Mouse (Mus musculus) large intestine, adult 2 months (tissue): ENCODE data around the gene Plcb1. TPM values are rescaled to one million over a fixed set of nuclear protein-coding genes. Genes with fewer than 3 reads are reported as not detected.

Source experiments
- DNase-seq: peaks from one replicate; pipeline ENCODE4 v3.0.0-alpha.2; 2012; ENCODE audit warnings: low read depth, low spot score
- WGBS: fragments of 180-500 bp; shearing (Covaris S2); methylation state at CpG from one replicate; pipeline ENCODE4 v1.1.7; 2018; 5-methylcytosine and 5-hydroxymethylcytosine counted together
- polyA plus RNA-seq: library from polyadenylated mRNA; depleted of rRNA; stranded (reverse); fragments of >200 nt; gene quantifications from 2 replicates; pipeline ENCODE4 v1.2.3, GENCODE M21; 2012

Plcb1 gene
- polyA plus RNA-seq, 1 experiment: 0.68 TPM

- 57% methylated on average over 6 of the region's 6 CpGs for WGBS
- no peak for DNase-seq
Measured at GRCm38 (mm10) chr2:135029700-135030099, 243.8 kb downstream of the Plcb1 start.

GRCm38 (mm10) chr2:135035640-135036260, 249.9 kb downstream of the Plcb1 start:
- DNase-seq: no peak
- WGBS: 8% methylated on average over 4 of the region's 4 CpGs

DNA sequence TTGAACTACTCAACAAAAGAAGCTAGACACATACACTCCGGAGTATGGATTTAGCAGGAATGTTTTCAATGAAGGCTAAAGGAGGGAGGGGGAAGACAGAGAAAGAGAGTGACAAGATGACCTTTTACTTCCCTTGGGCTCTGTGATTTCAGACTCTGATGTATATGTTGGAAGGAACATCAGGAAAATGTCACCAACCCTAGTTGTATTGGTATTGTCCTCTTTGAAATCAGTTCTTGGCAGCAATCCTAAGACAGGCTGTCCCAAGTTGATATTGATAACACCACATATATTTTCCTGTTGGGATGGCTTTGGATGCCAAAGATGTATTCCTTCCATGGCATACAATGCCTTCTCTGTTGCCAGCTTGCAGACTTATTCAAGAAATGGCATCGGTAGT, 262.9 kb downstream of the Plcb1 start:
- WGBS: 78% methylated on average over 2 of the region's 2 CpGs
- no peak for DNase-seq

DNA sequence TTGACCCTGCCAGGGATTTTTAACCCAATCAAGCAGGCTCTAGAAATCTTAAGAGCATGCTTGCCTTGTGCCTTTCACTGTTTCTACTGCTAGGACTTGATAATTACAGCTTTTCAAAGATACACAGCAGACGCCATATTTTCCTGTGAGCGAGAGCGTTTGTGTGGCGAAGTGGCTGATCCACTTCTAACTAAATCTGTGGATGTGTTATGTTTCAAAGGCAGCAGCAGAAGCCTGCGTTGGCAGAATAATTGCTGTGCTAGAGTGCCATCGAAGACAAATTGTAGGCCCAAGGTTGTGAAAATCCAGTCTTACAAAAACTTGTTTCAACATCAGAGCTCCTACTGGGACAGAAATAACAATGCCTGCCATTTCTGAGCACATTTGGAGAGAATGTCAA, 263.4 kb downstream of the Plcb1 start:
- 76% methylated on average over 6 of the region's 6 CpGs for WGBS
- no peak for DNase-seq

- no peak for DNase-seq
- 69% methylated on average over 4 of the region's 4 CpGs for WGBS
Measured at GRCm38 (mm10) chr2:135051540-135052288, 265.8 kb downstream of the Plcb1 start.

GRCm38 (mm10) chr2:135053391-135053790, 267.5 kb downstream of the Plcb1 start:
- no peak for DNase-seq
- WGBS: 55% methylated on average over 3 of the region's 3 CpGs

GRCm38 (mm10) chr2:135067419-135067818, 281.6 kb downstream of the Plcb1 start:
- no peak for DNase-seq

- 90% methylated on average over 4 of the region's 4 CpGs for WGBS
- no peak for DNase-seq
Measured at GRCm38 (mm10) chr2:135071349-135071748, 285.5 kb downstream of the Plcb1 start.

DNA sequence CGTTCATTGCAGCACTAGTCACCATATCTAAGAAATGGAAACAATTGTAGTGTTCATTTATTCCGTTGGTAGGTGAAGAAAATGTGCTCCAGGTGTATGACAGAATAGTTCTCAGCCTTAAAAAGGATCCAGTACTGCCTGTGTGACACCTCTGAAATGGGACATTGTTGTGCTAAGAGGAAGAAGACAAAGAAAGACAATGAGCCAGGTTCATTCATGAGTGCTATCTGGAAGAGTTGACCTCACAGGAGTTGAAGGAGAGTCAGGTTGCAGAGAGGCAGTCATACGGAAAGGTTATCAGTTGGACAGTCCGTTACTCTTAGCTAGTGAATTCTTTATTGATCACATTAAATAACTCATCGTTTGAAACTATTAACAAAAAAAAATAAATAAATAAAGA, 286.6 kb downstream of the Plcb1 start:
- no peak for DNase-seq
- WGBS: 76% methylated on average over 5 of the region's 5 CpGs

- 46% methylated on average over 5 of the region's 5 CpGs for WGBS
- DNase-seq: no peak
Measured at GRCm38 (mm10) chr2:135073014-135073413, 287.1 kb downstream of the Plcb1 start.

DNA sequence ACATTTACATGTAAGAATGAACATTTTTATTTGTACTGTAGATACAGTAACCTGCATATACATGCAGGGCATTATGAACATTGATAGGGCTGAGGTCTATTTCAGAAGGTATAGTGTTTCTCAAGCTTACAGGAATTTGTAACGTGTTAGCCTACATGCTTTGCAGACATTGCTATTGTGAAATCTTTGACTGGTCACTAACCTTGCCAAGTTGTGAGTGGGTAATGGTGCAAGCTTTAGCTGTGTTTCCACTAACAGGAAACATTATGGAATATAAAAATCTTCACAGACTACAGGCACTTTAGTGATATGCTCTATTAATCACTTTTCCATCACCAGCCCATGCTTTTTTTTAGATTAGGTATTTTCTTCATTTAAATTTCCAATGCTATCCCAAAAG, 289.5 kb downstream of the Plcb1 start:
- 68% methylated on average over 1 of the region's 1 CpGs for WGBS
- no peak for DNase-seq

GRCm38 (mm10) chr2:135092588-135093162, 306.8 kb downstream of the Plcb1 start:
- no peak for DNase-seq
- WGBS: 41% methylated on average over 5 of the region's 5 CpGs

DNA sequence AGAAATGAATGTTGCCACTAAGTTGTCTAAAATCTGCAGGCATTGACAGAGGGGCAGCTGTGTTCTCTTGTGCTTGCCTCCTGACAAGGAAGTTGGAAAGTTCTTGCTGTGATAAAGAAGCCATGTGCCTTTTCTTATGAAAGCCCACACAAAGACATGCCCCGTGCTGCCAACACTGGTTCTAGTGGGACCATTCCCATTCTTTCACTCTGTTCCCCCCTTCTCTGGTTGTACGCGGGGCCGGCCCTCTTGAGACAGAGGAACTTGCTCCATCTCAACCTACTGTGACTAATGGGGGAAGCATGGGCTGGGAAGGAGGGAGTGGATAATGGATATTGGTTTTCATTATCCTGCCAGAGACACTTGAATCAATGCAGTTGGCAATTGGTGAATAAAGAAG, 315.4 kb downstream of the Plcb1 start:
- no peak for DNase-seq

DNA sequence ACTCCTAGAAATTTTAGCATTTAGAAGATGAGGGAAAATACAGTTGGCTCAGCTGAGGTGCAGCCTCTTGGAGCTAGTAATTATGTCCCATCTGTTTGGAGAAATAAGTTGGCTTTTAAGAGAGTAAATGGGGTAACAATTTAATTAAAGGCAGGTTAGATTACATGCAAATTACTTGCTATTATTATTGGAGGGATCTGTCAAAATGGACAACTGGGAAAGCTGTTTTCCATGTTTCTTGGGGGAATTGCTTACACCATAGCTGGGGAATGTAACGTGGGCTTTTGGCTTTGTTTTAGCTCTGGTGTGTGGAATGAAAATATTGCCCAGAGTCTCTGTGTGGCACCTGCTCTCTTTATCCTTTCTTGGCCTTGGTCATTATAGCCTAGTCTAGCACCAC, 316.1 kb downstream of the Plcb1 start:
- 89% methylated on average over 1 of the region's 1 CpGs for WGBS
- no peak for DNase-seq

More for the DNA sequence above, 315.4 kb downstream of the Plcb1 start:
- 91% methylated on average over 4 of the region's 4 CpGs for WGBS

GRCm38 (mm10) chr2:135106649-135107048, 320.8 kb downstream of the Plcb1 start:
- DNase-seq: no peak
- 95% methylated on average over 4 of the region's 4 CpGs for WGBS

- 82% methylated on average over 2 of the region's 2 CpGs for WGBS
- no peak for DNase-seq
Measured at GRCm38 (mm10) chr2:135108607-135109006, 322.7 kb downstream of the Plcb1 start.

- 81% methylated on average over 3 of the region's 3 CpGs for WGBS
- no peak for DNase-seq
Measured at GRCm38 (mm10) chr2:135114501-135115128, 328.7 kb downstream of the Plcb1 start.

DNA sequence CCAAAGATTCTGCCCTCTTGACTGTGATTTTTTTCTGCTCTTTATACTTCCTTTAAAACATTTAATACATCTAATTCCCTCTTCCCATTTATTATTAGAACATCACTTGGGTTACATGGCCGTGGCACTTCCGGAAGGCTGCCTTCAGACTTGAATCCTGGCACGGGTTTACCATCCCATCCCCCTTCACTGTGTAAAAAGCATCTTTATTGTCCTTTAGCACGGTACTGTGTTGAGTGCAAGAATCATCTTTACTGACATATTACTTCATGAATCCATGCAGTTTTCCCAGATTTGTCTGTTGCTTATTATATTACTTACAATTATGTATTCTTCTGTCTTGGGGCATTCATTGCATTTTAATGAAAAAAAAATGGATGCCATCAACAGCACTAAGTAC, 337.2 kb downstream of the Plcb1 start:
- no peak for DNase-seq
- 61% methylated on average over 4 of the region's 4 CpGs for WGBS

GRCm38 (mm10) chr2:135123695-135124343, 338.0 kb downstream of the Plcb1 start:
- DNase-seq: no peak
- WGBS: 74% methylated on average over 4 of the region's 4 CpGs

DNA sequence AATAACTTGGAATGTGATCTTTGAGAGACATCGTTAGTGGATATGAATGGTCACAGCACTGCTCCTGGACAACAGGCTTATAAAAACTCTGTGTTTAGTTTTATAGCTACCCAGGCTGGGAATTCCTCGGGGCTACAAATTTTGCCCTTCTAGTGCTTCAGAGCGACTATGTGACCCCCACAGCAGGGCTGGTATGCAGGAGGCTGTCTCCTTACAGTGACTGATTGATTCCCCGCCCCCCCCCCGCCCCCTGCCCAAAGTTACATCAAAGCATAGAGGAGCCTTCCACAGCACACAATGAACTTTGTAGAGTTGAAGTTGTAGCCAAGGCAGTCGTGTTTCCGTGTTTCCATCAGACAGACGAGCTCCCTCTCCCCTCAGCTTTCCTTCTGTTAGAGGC, 354.7 kb downstream of the Plcb1 start:
- DNase-seq: no peak
- WGBS: 19% methylated on average over 8 of the region's 8 CpGs
